7 mouse cellular contexts compared by ENCODE assay signal in the genomic region with DNA sequence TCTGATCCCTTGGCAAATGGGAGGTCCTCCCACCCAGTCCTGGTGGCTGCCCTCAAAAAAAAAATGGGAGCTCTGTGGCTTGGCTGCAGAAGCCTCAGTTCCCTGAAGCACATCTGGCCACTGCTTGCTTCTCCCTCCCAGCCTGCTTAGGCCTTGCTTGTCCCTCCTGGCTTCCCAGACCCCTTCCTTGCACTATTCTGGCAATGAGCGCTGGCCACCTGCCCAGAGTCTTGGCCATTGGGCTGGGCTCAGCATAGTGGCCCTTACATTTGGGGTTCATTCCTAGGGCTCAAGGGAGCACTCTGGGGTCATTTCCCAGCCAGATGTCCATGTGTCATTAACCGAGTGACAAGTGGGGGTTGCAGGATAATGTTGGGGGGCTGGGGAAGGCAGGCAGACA.
A peak's percentile ranks its signal among the peaks of the same experiment; 100 is the strongest.
DNase-seq lines count a peak whose midpoint lies in the region; ATAC-seq lines count a peak whose summit lies in the region.

No protein-coding gene starts in this region.

- H3K27ac ChIP-seq in kidney, embryonic 14.5 days (ENCODE audit: low read depth, low read length), result no peak overlapping the region

- no peaks in the 10 kb centered on the region for H3K36me3 ChIP-seq in kidney, embryonic 14.5 days (ENCODE audit: control insufficient read depth, insufficient read depth, low read length)

- H3K4me3 ChIP-seq in kidney, embryonic 14.5 days (ENCODE audit: low read length), result no peak overlapping the region

- DNase-seq in kidney, adult 8-10 months, result no peak
- DNase-seq in cerebellum, postnatal 25 days, result peak; percentile 33 to 63
- peak; percentile 40 for DNase-seq in gastrocnemius, postnatal 25 days
- DNase-seq in left cerebral cortex, postnatal 4 days, result peak; percentile 94
- no peak for DNase-seq in thymus, postnatal 10 days (ENCODE audit: low spot score in 2 of 2)

- no peak overlapping the region for H3K4me2 ChIP-seq in kidney, embryonic 14.5 days (replicated peaks; ENCODE audit: low read depth, low read length)

- no peak overlapping the region for H3K9ac ChIP-seq in kidney, embryonic 14.5 days (ENCODE audit: low read depth, low read length)

- peaks cover 3% of the 10 kb centered on the region; the same call in 1 of the 2 replicates for H3K4me1 ChIP-seq in kidney, embryonic 14.5 days (ENCODE audit: control insufficient read depth, insufficient read depth, low read length)

- intact Hi-C loops in left cerebral cortex, postnatal 4 days (cut with DNase I), result loop anchor here (5.0 to 10.0 kb wide), 3 partner anchors 116 to 1078 kb away; a partner anchor contains a TSS

- no peaks in the 10 kb centered on the region for H3K9me3 ChIP-seq in kidney, embryonic 14.5 days (ENCODE audit: control insufficient read depth, low read length)

- no peaks in the 10 kb centered on the region for H3K27me3 ChIP-seq in kidney, embryonic 14.5 days (ENCODE audit: control insufficient read depth, insufficient read depth, low read length)

- 0 out of 2 replicates have a peak, but pooled peaks have one; percentile 9 for ATAC-seq in kidney, embryonic 14.5 days (ENCODE audit: low FRiP score, low TSS enrichment)
- ATAC-seq in megakaryocyte, adult 5-6 weeks (ENCODE audit: poor library complexity, severe bottlenecking), result no peak

- WGBS in kidney, embryonic 14.5 days, result 88% methylated on average over 2 of the region's 2 CpGs

Comparison
In these comparisons a context has a peak if more than half of its experiments do, and no peak if none do; other contexts are left out.
1. DNase-seq: peak in cerebellum, postnatal 25 days (2 of 2), gastrocnemius, postnatal 25 days (single experiment) and left cerebral cortex, postnatal 4 days (single experiment); none in kidney, adult 8-10 months (0 of 2) and thymus, postnatal 10 days (0 of 2).